Mouse (Mus musculus): Measurements from ENCODE around the gene Lipc.
"Not testable (repeated sequence)": the region's sequence is repeated elsewhere in the genome, so short reads cannot be mapped to it uniquely, and the experiment has no call there.

DNA sequence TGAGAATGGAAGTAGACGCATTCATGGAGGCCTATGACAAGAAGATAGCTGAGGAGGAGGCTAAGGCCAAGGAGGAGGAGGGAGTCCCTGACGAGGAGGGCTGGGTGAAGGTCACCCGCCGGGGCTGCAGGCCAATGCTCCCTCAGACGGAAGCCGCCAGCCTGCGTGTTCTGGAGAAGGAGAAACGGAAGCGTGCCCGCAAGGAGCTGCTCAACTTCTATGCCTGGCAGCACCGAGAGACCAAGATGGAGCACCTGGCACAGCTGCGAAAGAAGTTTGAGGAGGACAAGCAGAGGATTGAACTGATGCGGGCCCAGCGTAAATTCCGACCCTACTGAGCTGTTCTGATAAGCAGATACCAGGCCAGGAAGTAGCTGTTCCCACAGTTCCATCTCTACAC lies 98.9 kb downstream of the Lipc start:
- not testable (repeated sequence) for TF ChIP-seq GATA1 (IDR thresholded peaks at IDR 0.05; ENCODE audit: borderline replicate concordance, low read length); CTCF (IDR thresholded peaks at IDR 0.05; ENCODE audit: low read depth, low read length)
